Mouse (Mus musculus) liver, postnatal 0 days (tissue): ENCODE measurements at regions not wholly inside any gene's neighbourhood (a gene's known extent, or its start where the extent isn't known, plus 50 kb on each side); places are given as distances from the start of the nearest gene placed in this dataset.

ENCODE experiments used
- ATAC-seq: fragments of 200-750 bp; cut with Nextera tagmentation; 2 replicates; pipeline ENCODE4 v1.8.0; 2017; ENCODE audit warnings: mild to moderate bottlenecking, moderate library complexity
- DNase-seq: peaks from one replicate; pipeline ENCODE4 v3.0.0-alpha.2; 2016
- H3K27ac ChIP-seq: fragments of 300-500 bp; sonication (generic); 2 replicates; pipeline ENCODE4 v1.5.1; 2014; ENCODE audit warnings: antibody characterized with exemption, moderate library complexity, mild to moderate bottlenecking, low read depth
- H3K27me3 ChIP-seq: fragments of 300-500 bp; sonication (generic); 2 replicates; pipeline ENCODE4 v1.6.1; 2014; ENCODE audit warnings: low read length, control low read depth, mixed read lengths; ENCODE audit not compliant: insufficient read depth
- H3K36me3 ChIP-seq: fragments of 300-500 bp; sonication (generic); replicated peaks from 2 replicates; pipeline ENCODE4 v1.6.1; 2014; ENCODE audit warnings: mild to moderate bottlenecking, control low read depth, low read length, moderate library complexity, mixed read lengths; ENCODE audit not compliant: insufficient read depth
- H3K4me1 ChIP-seq: fragments of 300-500 bp; sonication (generic); 2 replicates; pipeline ENCODE4 v1.6.1; 2014; ENCODE audit warnings: antibody characterized with exemption, mild to moderate bottlenecking, control low read depth; ENCODE audit not compliant: insufficient read depth
- H3K4me2 ChIP-seq: fragments of 300-500 bp; sonication (generic); 2 replicates; pipeline ENCODE4 v1.6.1; 2014; ENCODE audit warnings: low read depth, mild to moderate bottlenecking, low read length, moderate library complexity, mixed read lengths
- H3K4me3 ChIP-seq: fragments of 300-500 bp; sonication (generic); 2 replicates; pipeline ENCODE4 v1.5.1; 2014; ENCODE audit warnings: low read depth, low read length
- H3K9ac ChIP-seq: fragments of 300-500 bp; sonication (generic); replicated peaks from 2 replicates; pipeline ENCODE4 v1.6.1; 2014; ENCODE audit warnings: mild to moderate bottlenecking, moderate library complexity
- H3K9me3 ChIP-seq: fragments of 300-500 bp; sonication (generic); 2 replicates; pipeline ENCODE4 v1.6.1; 2016; ENCODE audit warnings: mild to moderate bottlenecking, control low read depth, low read length, mixed read lengths
- CTCF ChIP-seq: sonication (generic); IDR thresholded peaks from 2 replicates; pipeline ENCODE4 v1.5.1; 2016; ENCODE audit warnings: antibody characterized with exemption, low read depth
- EP300 ChIP-seq: IDR thresholded peaks from 2 replicates; pipeline ENCODE4 v1.6.1; 2016; ENCODE audit warnings: antibody characterized with exemption, low read depth, mild to moderate bottlenecking
- WGBS: fragments of 180-500 bp; shearing (Covaris S2); extraction: QIAGEN DNeasy Blood & Tissue Kit; methylation state at CpG from one replicate; pipeline ENCODE4 v1.1.7; 2014; ENCODE audit not compliant: insufficient replicate concordance; 5-methylcytosine and 5-hydroxymethylcytosine counted together

- 61% methylated on average over 16 of the region's 16 CpGs for WGBS
Measured at GRCm38 (mm10) chr2:173342605-173343260, 66.4 kb upstream of the Pmepa1 start.

GRCm38 (mm10) chr2:173343665-173344064, 67.3 kb upstream of the Pmepa1 start:
- Histone ChIP-seq H3K4me1 (no peaks in the 10 kb centered on the region), H3K9me3 (peaks cover 4% of the 10 kb centered on the region), H3K36me3 (no peaks in the 10 kb centered on the region), H3K27me3 (0 out of 2 replicates have a peak, but pooled peaks cover 4% of the 10 kb centered on the region), H3K27ac (no peak overlapping the region), H3K9ac (no peak overlapping the region), H3K4me3 (no peak overlapping the region), H3K4me2 (no peak overlapping the region)
- WGBS: 78% methylated on average over 2 of the region's 2 CpGs
- no peak for ATAC-seq
- TF ChIP-seq CTCF (no peak), EP300 (no peak)
- DNase-seq: no peak

More at GRCm38 (mm10) chr2:173342605-173343260, 66.4 kb upstream of the Pmepa1 start:
- no peak for ATAC-seq
- Histone ChIP-seq H3K27me3 (0 out of 2 replicates have a peak, but pooled peaks cover 4% of the 10 kb centered on the region), H3K4me3 (no peak overlapping the region), H3K9ac (no peak overlapping the region), H3K9me3 (peaks cover 4% of the 10 kb centered on the region), H3K4me1 (no peaks in the 10 kb centered on the region), H3K4me2 (no peak overlapping the region), H3K36me3 (no peaks in the 10 kb centered on the region), H3K27ac (no peak overlapping the region)
- no peak for DNase-seq
- no peak for TF ChIP-seq EP300
- no peak for TF ChIP-seq CTCF

- H3K36me3 ChIP-seq: no peaks in the 10 kb centered on the region
- H3K4me1 ChIP-seq: no peaks in the 10 kb centered on the region
- TF ChIP-seq EP300: no peak
- peak; percentile 36 for TF ChIP-seq CTCF
- H3K9me3 ChIP-seq: peaks cover 4% of the 10 kb centered on the region
- DNase-seq (no peak), ATAC-seq (no peak)
- no peak overlapping the region for H3K27ac ChIP-seq
- H3K27me3 ChIP-seq: 0 out of 2 replicates have a peak, but pooled peaks cover 1% of the 10 kb centered on the region
- WGBS: 78% methylated on average over 5 of the region's 5 CpGs
- no peak overlapping the region for H3K4me2 ChIP-seq
- no peak overlapping the region for H3K4me3 ChIP-seq
- no peak overlapping the region for H3K9ac ChIP-seq
Measured at GRCm38 (mm10) chr2:173344221-173344620, 67.9 kb upstream of the Pmepa1 start.

GRCm38 (mm10) chr2:173347341-173347740, 71.0 kb upstream of the Pmepa1 start:
- H3K9me3 ChIP-seq: peaks cover 4% of the 10 kb centered on the region
- TF ChIP-seq EP300: no peak
- TF ChIP-seq CTCF: no peak
- no peak overlapping the region for H3K4me3 ChIP-seq
- ATAC-seq (no peak), DNase-seq (no peak)
- WGBS: 62% methylated on average over 11 of the region's 11 CpGs
- H3K4me1 ChIP-seq: 0 out of 2 replicates have a peak, but pooled peaks cover 4% of the 10 kb centered on the region
- no peak overlapping the region for H3K4me2 ChIP-seq
- H3K27ac ChIP-seq: no peak overlapping the region
- H3K36me3 ChIP-seq: no peaks in the 10 kb centered on the region
- no peak overlapping the region for H3K9ac ChIP-seq
- no peaks in the 10 kb centered on the region for H3K27me3 ChIP-seq

GRCm38 (mm10) chr2:173348757-173349156, 72.4 kb upstream of the Pmepa1 start:
- Histone ChIP-seq H3K36me3 (no peaks in the 10 kb centered on the region), H3K9me3 (peaks cover 4% of the 10 kb centered on the region), H3K4me2 (no peak overlapping the region), H3K27ac (no peak overlapping the region), H3K4me3 (no peak overlapping the region), H3K9ac (no peak overlapping the region), H3K4me1 (0 out of 2 replicates have a peak, but pooled peaks cover 4% of the 10 kb centered on the region), H3K27me3 (no peaks in the 10 kb centered on the region)
- no peak for ATAC-seq
- no peak for TF ChIP-seq EP300
- no peak for TF ChIP-seq CTCF
- DNase-seq: no peak
- WGBS: 55% methylated on average over 3 of the region's 3 CpGs

- DNase-seq (no peak), ATAC-seq (peak; percentile 38; the same call in 1 of the 2 replicates)
- Histone ChIP-seq H3K9ac (no peak overlapping the region), H3K4me1 (0 out of 2 replicates have a peak, but pooled peaks cover 4% of the 10 kb centered on the region), H3K36me3 (no peaks in the 10 kb centered on the region), H3K27me3 (no peaks in the 10 kb centered on the region), H3K9me3 (no peaks in the 10 kb centered on the region; the same call in 1 of the 2 replicates), H3K4me3 (no peak overlapping the region), H3K27ac (no peak overlapping the region), H3K4me2 (no peak overlapping the region)
- WGBS: 42% methylated on average over 9 of the region's 9 CpGs
- TF ChIP-seq EP300 (no peak), CTCF (no peak)
Measured at GRCm38 (mm10) chr2:173349510-173349909, 73.2 kb upstream of the Pmepa1 start.
